Mouse (Mus musculus) kidney, postnatal 0 days (tissue): ENCODE measurements around the gene Diaph3. TPM values are rescaled to one million over a fixed set of nuclear protein-coding genes. Genes with fewer than 3 reads are reported as not detected.
A peak's percentile ranks its signal among the peaks of the same experiment; 100 is the strongest.

ENCODE experiments used
- ATAC-seq: fragments of 200-750 bp; cut with Nextera tagmentation; replicated peaks from 2 replicates; pipeline ENCODE4 v1.8.0; 2017; ENCODE audit warnings: low read depth, moderate number of reproducible peaks, moderate TSS enrichment, moderate library complexity; ENCODE audit not compliant: low FRiP score
- DNase-seq: peaks from one replicate; pipeline ENCODE4 v3.0.0-alpha.2; 2016; ENCODE audit warnings: low spot score
- H3K27ac ChIP-seq: fragments of 300-500 bp; sonication (generic); 2 replicates; pipeline ENCODE4 v1.5.1; 2014; ENCODE audit warnings: mild to moderate bottlenecking
- H3K27me3 ChIP-seq: fragments of 300-500 bp; sonication (generic); 2 replicates; pipeline ENCODE4 v1.6.1; 2014; ENCODE audit warnings: low read length, mixed read lengths; ENCODE audit not compliant: insufficient read depth
- H3K36me3 ChIP-seq: fragments of 300-500 bp; sonication (generic); 2 replicates; pipeline ENCODE4 v1.6.1; 2014; ENCODE audit warnings: low read length, mixed read lengths; ENCODE audit not compliant: insufficient read depth
- H3K4me1 ChIP-seq: fragments of 300-500 bp; sonication (generic); replicated peaks from 2 replicates; pipeline ENCODE4 v1.6.1; 2014; ENCODE audit warnings: antibody characterized with exemption, low read length, mixed read lengths; ENCODE audit not compliant: insufficient read depth
- H3K4me2 ChIP-seq: fragments of 300-500 bp; sonication (generic); 2 replicates; pipeline ENCODE4 v1.6.1; 2014; ENCODE audit warnings: mild to moderate bottlenecking, low read length, moderate library complexity, mixed read lengths
- H3K4me3 ChIP-seq: fragments of 300-500 bp; sonication (generic); replicated peaks from 2 replicates; pipeline ENCODE4 v1.5.1; 2014; ENCODE audit warnings: low read depth, low read length
- H3K9ac ChIP-seq: fragments of 300-500 bp; sonication (generic); 2 replicates; pipeline ENCODE4 v1.6.1; 2014; ENCODE audit warnings: low read depth, low read length
- H3K9me3 ChIP-seq: fragments of 300-500 bp; sonication (generic); replicated peaks from 2 replicates; pipeline ENCODE4 v1.6.1; 2016; ENCODE audit warnings: low read length, inconsistent platforms, mixed read lengths
- CTCF ChIP-seq: IDR thresholded peaks from 2 replicates; pipeline ENCODE4 v1.5.1; 2016; ENCODE audit warnings: antibody characterized with exemption, low read depth, mild to moderate bottlenecking, moderate library complexity
- WGBS: fragments of 180-500 bp; shearing (Covaris S2); extraction: QIAGEN DNeasy Blood & Tissue Kit; methylation state at CpG from one replicate; pipeline ENCODE4 v1.1.7; 2014; 5-methylcytosine and 5-hydroxymethylcytosine counted together
- polyA plus RNA-seq: library from polyadenylated mRNA; unstranded; fragments of >200 nt; fragmentation: Nextera tagmentation; extraction: Ambion mirVana; gene quantifications from 2 replicates; pipeline ENCODE4 v1.2.1, GENCODE M21; 2015

Diaph3 gene
- polyA plus RNA-seq, 1 experiment from 2014 or later, result 2.9 TPM

DNA sequence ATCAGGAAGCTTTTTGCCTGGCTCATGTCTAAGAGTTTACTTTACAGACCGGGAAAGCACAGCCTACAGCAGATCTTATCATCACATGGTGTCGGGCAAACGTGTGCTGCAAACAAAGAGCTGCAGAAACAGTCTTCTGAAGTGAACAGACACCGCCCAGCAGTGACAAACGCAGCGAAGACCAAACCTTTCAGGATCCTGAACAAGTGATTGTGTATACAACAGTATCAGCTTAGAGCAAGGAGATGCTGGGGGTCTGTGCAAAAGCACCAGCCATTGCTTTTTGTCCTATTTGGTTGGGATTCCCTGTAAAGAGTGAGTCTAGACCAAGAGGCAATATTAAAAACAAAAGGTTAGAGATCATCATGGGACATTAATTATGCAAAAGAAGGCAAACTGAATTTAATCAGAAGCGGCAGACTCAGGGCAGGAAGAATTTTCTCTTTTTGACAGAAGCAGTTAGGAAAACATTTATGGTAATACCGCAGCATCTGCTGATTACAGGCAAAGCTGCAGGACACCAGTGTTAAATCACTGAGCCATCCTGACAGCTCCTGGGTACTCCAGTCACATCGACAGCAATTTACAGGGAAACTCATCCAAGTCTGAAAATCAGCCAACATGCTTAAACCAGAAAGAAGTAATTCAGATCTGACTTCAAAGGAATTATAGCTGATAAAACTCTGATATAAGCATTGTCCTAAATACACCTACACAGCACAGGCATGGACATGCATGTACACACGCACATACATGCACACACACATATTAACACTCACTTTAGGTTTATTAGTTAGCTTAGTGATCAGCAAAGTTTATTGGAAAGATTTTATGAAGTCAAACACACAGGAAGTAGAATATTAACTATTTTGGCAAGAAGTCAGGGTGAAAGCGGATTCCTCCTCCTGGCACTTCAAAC, 456.2 kb downstream of the Diaph3 start:
- DNase-seq (no peak), ATAC-seq (no peak)
- no peak overlapping the region for H3K27ac ChIP-seq
- H3K9ac ChIP-seq, result no peak overlapping the region
- no peaks in the 10 kb centered on the region for H3K9me3 ChIP-seq
- no peak for TF ChIP-seq CTCF
- H3K27me3 ChIP-seq, result no peaks in the 10 kb centered on the region
- no peaks in the 10 kb centered on the region for H3K36me3 ChIP-seq
- no peak overlapping the region for H3K4me3 ChIP-seq
- H3K4me2 ChIP-seq, result no peak overlapping the region
- WGBS, result 47% methylated on average over 11 of the region's 11 CpGs
- no peaks in the 10 kb centered on the region for H3K4me1 ChIP-seq

DNA sequence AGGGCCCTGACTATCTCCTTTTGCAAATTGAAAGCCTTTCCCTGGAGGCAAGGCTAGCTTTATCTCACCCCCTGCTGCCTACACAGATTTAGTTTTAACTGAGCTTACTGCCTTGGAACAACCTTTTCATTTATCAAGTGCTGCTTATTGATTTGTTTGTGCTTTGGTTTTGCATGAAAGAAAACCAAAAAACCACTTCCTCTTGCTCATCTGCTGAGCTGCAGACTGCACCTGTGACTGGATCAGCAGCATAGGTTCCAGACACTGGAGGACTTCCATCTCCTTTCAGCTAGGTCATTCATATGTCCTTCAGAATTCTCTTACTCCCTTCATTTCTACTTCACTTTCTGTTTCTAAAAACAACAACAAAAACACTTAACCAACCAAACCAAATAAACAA, 459.1 kb downstream of the Diaph3 start:
- no peaks in the 10 kb centered on the region for H3K4me1 ChIP-seq
- H3K27me3 ChIP-seq, result no peaks in the 10 kb centered on the region
- ATAC-seq (no peak), DNase-seq (no peak)
- no peak overlapping the region for H3K4me2 ChIP-seq
- no peak overlapping the region for H3K27ac ChIP-seq
- H3K4me3 ChIP-seq, result no peak overlapping the region
- H3K9me3 ChIP-seq, result no peaks in the 10 kb centered on the region
- H3K9ac ChIP-seq, result no peak overlapping the region
- no peaks in the 10 kb centered on the region for H3K36me3 ChIP-seq
- no peak for TF ChIP-seq CTCF

DNA sequence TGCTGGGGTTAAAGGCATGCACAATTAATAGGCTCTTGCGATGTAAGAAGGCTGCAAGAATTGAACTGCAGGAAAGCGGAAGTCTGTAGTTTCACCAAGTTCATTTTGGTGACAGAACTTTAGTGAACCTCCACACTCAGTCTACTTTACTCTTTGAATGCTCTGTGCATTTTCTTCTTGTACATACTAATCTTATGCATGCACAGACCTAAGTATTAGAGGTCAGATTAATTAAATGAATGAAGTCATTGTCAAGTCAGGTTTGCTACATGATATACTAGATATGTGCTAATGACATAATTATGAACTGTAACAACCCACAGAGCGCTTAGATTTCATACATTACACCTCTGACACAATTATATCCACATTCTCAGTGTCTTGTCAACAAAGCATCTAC, 462.0 kb downstream of the Diaph3 start:
- H3K27me3 ChIP-seq, result no peaks in the 10 kb centered on the region
- no peak overlapping the region for H3K4me3 ChIP-seq
- H3K9me3 ChIP-seq, result no peaks in the 10 kb centered on the region
- no peak overlapping the region for H3K27ac ChIP-seq
- DNase-seq, result no peak
- ATAC-seq, result no peak
- no peak overlapping the region for H3K4me2 ChIP-seq
- WGBS, result 97% methylated on average over 3 of the region's 3 CpGs
- no peak overlapping the region for H3K9ac ChIP-seq
- TF ChIP-seq CTCF, result no peak
- no peaks in the 10 kb centered on the region for H3K4me1 ChIP-seq
- H3K36me3 ChIP-seq, result no peaks in the 10 kb centered on the region

DNA sequence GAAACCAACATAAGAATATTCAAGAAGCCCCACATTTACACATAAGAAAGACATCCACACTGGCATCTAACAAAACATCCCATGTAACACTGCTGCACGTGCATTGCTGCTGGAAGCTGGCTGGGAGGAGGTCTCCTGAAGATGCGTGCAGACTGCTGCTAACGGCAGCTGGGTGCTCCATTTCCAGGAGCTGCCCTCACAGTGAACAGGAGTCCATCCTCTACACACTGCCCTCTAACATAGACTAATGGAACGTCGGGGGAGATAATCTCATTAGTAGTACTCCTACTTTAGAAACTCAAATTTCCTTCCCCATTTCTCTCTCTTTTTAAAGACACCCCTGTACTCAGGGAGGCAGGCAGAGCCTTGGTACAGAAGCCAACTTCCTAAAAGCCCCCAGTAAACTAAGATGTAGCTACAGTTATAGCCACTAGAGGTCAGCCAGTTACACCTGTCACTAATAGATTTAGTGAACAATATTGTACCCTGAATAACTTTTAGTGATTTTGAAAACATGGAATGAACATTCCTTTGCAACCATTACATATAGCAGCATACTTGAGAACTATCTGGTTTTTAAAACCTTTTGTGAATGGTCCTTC, 462.8 kb downstream of the Diaph3 start:
- H3K4me1 ChIP-seq, result no peaks in the 10 kb centered on the region
- H3K9me3 ChIP-seq, result no peaks in the 10 kb centered on the region
- peak; percentile 59 for DNase-seq
- WGBS, result 68% methylated on average over 5 of the region's 5 CpGs
- no peak overlapping the region for H3K4me3 ChIP-seq
- H3K27me3 ChIP-seq, result no peaks in the 10 kb centered on the region
- ATAC-seq, result no peak
- TF ChIP-seq CTCF, result peak; percentile 62
- no peak overlapping the region for H3K4me2 ChIP-seq
- H3K9ac ChIP-seq, result no peak overlapping the region
- no peaks in the 10 kb centered on the region for H3K36me3 ChIP-seq
- no peak overlapping the region for H3K27ac ChIP-seq

DNA sequence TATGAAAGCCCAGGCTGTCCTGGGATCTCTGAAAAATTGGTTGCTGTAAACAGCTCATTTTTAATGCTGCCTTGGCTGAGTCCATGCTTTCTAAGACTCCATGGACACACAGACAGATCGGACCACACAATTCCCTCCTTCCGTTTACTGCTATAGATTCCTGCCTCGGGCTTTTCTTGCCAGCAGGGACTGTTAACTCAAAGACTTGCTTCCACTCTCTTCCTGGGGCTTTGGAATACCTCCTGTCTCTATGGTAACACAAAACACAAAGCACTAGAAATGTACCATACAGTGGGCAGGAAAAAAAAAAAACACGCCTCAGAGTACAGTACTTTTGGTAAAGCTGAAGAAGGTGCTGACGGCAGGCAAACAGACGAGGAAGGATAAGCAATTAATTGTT, 464.0 kb downstream of the Diaph3 start:
- no peak for TF ChIP-seq CTCF
- 70% methylated on average over 6 of the region's 6 CpGs for WGBS

DNA sequence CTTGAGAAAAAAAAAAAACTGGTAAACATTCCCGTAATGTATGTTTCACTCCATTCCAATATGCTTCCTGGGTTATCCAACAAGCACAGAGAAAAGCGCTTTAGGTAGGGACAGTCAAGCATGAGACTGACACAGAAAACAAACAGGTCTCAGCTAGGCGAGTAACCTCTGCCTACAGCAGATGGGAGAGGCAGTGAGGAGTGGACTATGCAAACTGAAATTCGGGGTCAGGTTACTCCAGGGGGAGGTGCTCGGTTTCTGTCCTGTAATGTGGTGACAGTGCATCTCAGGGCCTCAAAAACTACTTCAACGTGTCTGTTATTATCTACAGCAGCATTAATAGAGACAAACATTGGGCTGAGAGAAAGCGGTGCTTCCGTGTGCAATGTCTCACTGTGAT, 465.7 kb downstream of the Diaph3 start:
- no peak for ATAC-seq

More for the DNA sequence above, 464.0 kb downstream of the Diaph3 start:
- H3K9ac ChIP-seq, result no peak overlapping the region
- no peak overlapping the region for H3K27ac ChIP-seq
- no peak for DNase-seq
- H3K4me3 ChIP-seq, result no peak overlapping the region
- H3K4me1 ChIP-seq, result no peaks in the 10 kb centered on the region
- no peak overlapping the region for H3K4me2 ChIP-seq
- H3K36me3 ChIP-seq, result no peaks in the 10 kb centered on the region
- ATAC-seq, result no peak
- no peaks in the 10 kb centered on the region for H3K9me3 ChIP-seq
- no peaks in the 10 kb centered on the region for H3K27me3 ChIP-seq

More for the DNA sequence above, 465.7 kb downstream of the Diaph3 start:
- Histone ChIP-seq H3K4me3 (no peak overlapping the region), H3K27me3 (no peaks in the 10 kb centered on the region), H3K4me2 (no peak overlapping the region), H3K9ac (no peak overlapping the region), H3K4me1 (no peaks in the 10 kb centered on the region), H3K9me3 (no peaks in the 10 kb centered on the region), H3K27ac (no peak overlapping the region), H3K36me3 (no peaks in the 10 kb centered on the region)
- TF ChIP-seq CTCF, result no peak
- DNase-seq, result peak; percentile 23
- 41% methylated on average over 8 of the region's 8 CpGs for WGBS
